In genomic region chr4:21789836-21790235, GRCm38 (mm10) we compare ENCODE assay signal across 22 mouse cellular contexts. TPM values are rescaled to one million over a fixed set of nuclear protein-coding genes. Genes with fewer than 3 reads are reported as not detected.
DNase-seq lines count a peak whose midpoint lies in the region; ATAC-seq and TF ChIP-seq lines count a peak whose summit lies in the region.
"Had no signal": no experiment of that assay in that cellular context is flagged by ENCODE, and none has a peak within 500 bp of the region (broad histone marks: within the 10 kb centered on the region; RNA-seq: fewer than 3 reads in every experiment).

No protein-coding gene starts in this region.

- 75% methylated on average over 4 of the region's 4 CpGs for WGBS in hindbrain, postnatal 0 days
- WGBS in hindbrain, embryonic 12.5 days: 94% methylated on average over 4 of the region's 4 CpGs
- 93% methylated on average over 4 of the region's 4 CpGs for WGBS in forebrain, embryonic 12.5 days

- no peak for TF ChIP-seq POLR2A in MEL (IDR thresholded peaks at IDR 0.05; ENCODE audit: control insufficient read depth in 1 of 2, insufficient read depth in 1 of 2, low read depth in 1 of 2, low read length in 2 of 2, poor library complexity in 1 of 2)

- no peak for TF ChIP-seq RAD21 in MEL (IDR thresholded peaks at IDR 0.05; ENCODE audit: low read depth, low read length)

- no peaks in the 10 kb centered on the region for H3K4me1 ChIP-seq in hindbrain, postnatal 0 days (ENCODE audit: insufficient read depth, low read length)
- no peaks in the 10 kb centered on the region for H3K4me1 ChIP-seq in hindbrain, embryonic 12.5 days
- no peaks in the 10 kb centered on the region for H3K4me1 ChIP-seq in MEL (ENCODE audit: control insufficient read depth in 1 of 2, insufficient read depth in 2 of 2, low read length in 2 of 2)
- H3K4me1 ChIP-seq in forebrain, embryonic 12.5 days: no peaks in the 10 kb centered on the region
- H3K4me1 ChIP-seq: embryonic facial prominence, embryonic 12.5 days; embryonic facial prominence, embryonic 15.5 days; hindbrain, embryonic 10.5 days had no signal

- TF ChIP-seq EP300 in MEL (IDR thresholded peaks at IDR 0.05; ENCODE audit: low read depth in 1 of 2, low read length in 2 of 2): no peak

- no peaks in the 10 kb centered on the region for H3K9me3 ChIP-seq in hindbrain, postnatal 0 days (ENCODE audit: low read length)
- H3K9me3 ChIP-seq in hindbrain, embryonic 12.5 days (replicated peaks): no peaks in the 10 kb centered on the region; the same call in 1 of the 2 replicates
- no peaks in the 10 kb centered on the region for H3K9me3 ChIP-seq in MEL (replicated peaks; ENCODE audit: insufficient read depth, low read length)
- H3K9me3 ChIP-seq in forebrain, embryonic 12.5 days: 0 out of 2 replicates have a peak, but pooled peaks cover 3% of the 10 kb centered on the region
- H3K9me3 ChIP-seq: embryonic facial prominence, embryonic 12.5 days; embryonic facial prominence, embryonic 15.5 days; forebrain, embryonic 15.5 days; hindbrain, embryonic 10.5 days had no signal

- H3K79me2 ChIP-seq in MEL (ENCODE audit: control insufficient read depth, insufficient read depth, low read length, poor library complexity): no peaks in the 10 kb centered on the region

- no peak overlapping the region for H3K27ac ChIP-seq in hindbrain, postnatal 0 days
- no peak overlapping the region for H3K27ac ChIP-seq in hindbrain, embryonic 12.5 days
- H3K27ac ChIP-seq in MEL (ENCODE audit: control insufficient read depth, low read depth, low read length): no peak overlapping the region
- no peak overlapping the region for H3K27ac ChIP-seq in forebrain, embryonic 12.5 days
- H3K27ac ChIP-seq: embryonic facial prominence, embryonic 12.5 days; embryonic facial prominence, embryonic 15.5 days; forebrain, embryonic 15.5 days; hindbrain, embryonic 10.5 days; hindbrain, embryonic 14.5 days had no signal

- no peak for TF ChIP-seq CTCF in hindbrain, postnatal 0 days (IDR thresholded peaks at IDR 0.05; ENCODE audit: low read depth)
- no peak for TF ChIP-seq CTCF in MEL (IDR thresholded peaks at IDR 0.05 in 2 of 3, conservative IDR thresholded peaks at IDR 0.05 in 1 of 3; ENCODE audit: control insufficient read depth in 1 of 3, insufficient read depth in 1 of 3, low read depth in 2 of 3, low read length in 3 of 3, poor library complexity in 1 of 3, severe bottlenecking in 1 of 3)

- ATAC-seq in cerebellum, adult (ENCODE audit: insufficient number of reproducible peaks, low FRiP score, low TSS enrichment): no peak
- ATAC-seq in hindbrain, postnatal 0 days: 0 out of 2 replicates have a peak, but pooled peaks have one; percentile 32
- ATAC-seq in hindbrain, embryonic 12.5 days (ENCODE audit: low FRiP score): no peak
- no peak for ATAC-seq in forebrain, embryonic 12.5 days (ENCODE audit: low FRiP score)
- ATAC-seq: forebrain, embryonic 15.5 days; intestine, postnatal 0 days; Patski had no signal

- H3K4me3 ChIP-seq in hindbrain, postnatal 0 days (ENCODE audit: low read length): no peak overlapping the region
- H3K4me3 ChIP-seq in hindbrain, embryonic 12.5 days: no peak overlapping the region
- H3K4me3 ChIP-seq in MEL (ENCODE audit: control insufficient read depth in 1 of 2, insufficient read depth in 1 of 2, low read depth in 2 of 2, low read length in 2 of 2): no peak overlapping the region
- no peak overlapping the region for H3K4me3 ChIP-seq in forebrain, embryonic 12.5 days (replicated peaks)
- H3K4me3 ChIP-seq: embryonic facial prominence, embryonic 12.5 days; embryonic facial prominence, embryonic 15.5 days; forebrain, embryonic 15.5 days; hindbrain, embryonic 10.5 days had no signal

- no peak overlapping the region for H3K9ac ChIP-seq in hindbrain, postnatal 0 days (replicated peaks; ENCODE audit: low read length)
- no peak overlapping the region for H3K9ac ChIP-seq in hindbrain, embryonic 12.5 days
- no peak overlapping the region for H3K9ac ChIP-seq in MEL (ENCODE audit: control insufficient read depth, low read depth, low read length, poor library complexity, severe bottlenecking)
- H3K9ac ChIP-seq in forebrain, embryonic 12.5 days: no peak overlapping the region
- H3K9ac ChIP-seq: embryonic facial prominence, embryonic 12.5 days; embryonic facial prominence, embryonic 15.5 days; forebrain, embryonic 15.5 days; hindbrain, embryonic 14.5 days had no signal

- no peaks in the 10 kb centered on the region for H3K27me3 ChIP-seq in hindbrain, postnatal 0 days (ENCODE audit: insufficient read depth, low read length)
- no peaks in the 10 kb centered on the region for H3K27me3 ChIP-seq in hindbrain, embryonic 12.5 days
- no peaks in the 10 kb centered on the region for H3K27me3 ChIP-seq in MEL (ENCODE audit: control insufficient read depth in 1 of 2, insufficient read depth in 2 of 2, low read length in 2 of 2)
- H3K27me3 ChIP-seq in forebrain, embryonic 12.5 days: no peaks in the 10 kb centered on the region
- H3K27me3 ChIP-seq: embryonic facial prominence, embryonic 12.5 days; embryonic facial prominence, embryonic 15.5 days; forebrain, embryonic 15.5 days; Patski had no signal

- no peak overlapping the region for H3K4me2 ChIP-seq in hindbrain, postnatal 0 days (ENCODE audit: low read depth, low read length)
- H3K4me2 ChIP-seq in hindbrain, embryonic 12.5 days (replicated peaks): no peak overlapping the region
- no peak overlapping the region for H3K4me2 ChIP-seq in forebrain, embryonic 12.5 days
- H3K4me2 ChIP-seq: embryonic facial prominence, embryonic 12.5 days; embryonic facial prominence, embryonic 15.5 days; forebrain, embryonic 15.5 days; heart, embryonic 11.5 days; hindbrain, embryonic 14.5 days had no signal

- peak; percentile 60 to 62 for DNase-seq in cerebellum, postnatal 10 days
- DNase-seq in hindbrain, postnatal 0 days (ENCODE audit: low spot score): peak; percentile 41
- DNase-seq in MEL (ENCODE audit: low read depth, low spot score): no peak
- DNase-seq: adrenal gland, postnatal 10 days; adrenal gland, postnatal 36 days; cerebellum, adult 11 months; cerebellum, adult 2 months; cerebellum, postnatal 25 days; gastrocnemius, postnatal 10 days; gastrocnemius, postnatal 36 days; heart, postnatal 36 days had no signal

- peaks cover 10% of the 10 kb centered on the region for H3K36me3 ChIP-seq in hindbrain, postnatal 0 days (ENCODE audit: insufficient read depth, low read length)
- peaks cover 35% of the 10 kb centered on the region for H3K36me3 ChIP-seq in hindbrain, embryonic 12.5 days
- H3K36me3 ChIP-seq in MEL (ENCODE audit: control insufficient read depth in 1 of 2, insufficient read depth in 2 of 2, low read length in 2 of 2): peaks cover 1 to 2% of the 10 kb centered on the region in 2 experiments; a peak in 2 of 4 replicates
- H3K36me3 ChIP-seq in forebrain, embryonic 12.5 days (replicated peaks): peaks cover 37% of the 10 kb centered on the region

TF ChIP-seq in MEL, 35 proteins besides CTCF, POLR2A, EP300 and RAD21:
- TF ChIP-seq MAZ (IDR thresholded peaks at IDR 0.05; ENCODE audit: low read depth, low read length) (no peak), ZNF384 (IDR thresholded peaks at IDR 0.05; ENCODE audit: low read depth, low read length) (0 out of 2 replicates have a peak, but pooled peaks have one; percentile 2)

RNA-seq across cellular contexts. Expression of gene Tstd3, which starts 22.8 kb away (rescaled TPM):
- total RNA-seq in hindbrain, postnatal 0 days (2014; rRNA removed): 11.4 and 16.7 TPM in 2 replicates
- polyA plus RNA-seq in hindbrain, postnatal 0 days (2015; fragmentation: Nextera tagmentation; extraction: Ambion mirVana): 24.8 and 26.1 TPM in 2 replicates
- 24.9 and 27.3 TPM in 2 replicates for polyA plus RNA-seq in hindbrain, embryonic 12.5 days (2016; fragmentation: Nextera tagmentation; extraction: Ambion mirVana)
- 11.7 and 13.7 TPM in 2 replicates for total RNA-seq in MEL (2012; rRNA removed)
- polyA plus RNA-seq in MEL (2012; ENCODE audit: insufficient read depth in 1 of 2, insufficient read length in 2 of 2, low read depth in 1 of 2, low replicate concordance in 2 of 2, missing spikeins in 1 of 2): 10 to 100 TPM in 1 of 2 experiments, not detected in 1; 18.5 TPM
- 21.7 and 23.5 TPM in 2 replicates for polyA plus RNA-seq in forebrain, embryonic 12.5 days (2016; fragmentation: Nextera tagmentation; extraction: Ambion mirVana)

RNA-seq across cellular contexts. Expression of gene Usp45, which starts 22.9 kb away (rescaled TPM):
- 8.3 and 8.5 TPM in 2 replicates for total RNA-seq in hindbrain, postnatal 0 days (2014; rRNA removed)
- 4.2 and 4.9 TPM in 2 replicates for polyA plus RNA-seq in hindbrain, postnatal 0 days (2015; fragmentation: Nextera tagmentation; extraction: Ambion mirVana)
- 11.3 and 11.5 TPM in 2 replicates for polyA plus RNA-seq in hindbrain, embryonic 12.5 days (2016; fragmentation: Nextera tagmentation; extraction: Ambion mirVana)
- total RNA-seq in MEL (2012; rRNA removed): 8.2 and 8.7 TPM in 2 replicates
- 1 to 10 TPM in 1 of 2 experiments, not detected in 1; 6.4 TPM for polyA plus RNA-seq in MEL (2012; ENCODE audit: insufficient read depth in 1 of 2, insufficient read length in 2 of 2, low read depth in 1 of 2, low replicate concordance in 2 of 2, missing spikeins in 1 of 2)
- polyA plus RNA-seq in forebrain, embryonic 12.5 days (2016; fragmentation: Nextera tagmentation; extraction: Ambion mirVana): 12.9 and 13.4 TPM in 2 replicates

RNA-seq across cellular contexts. Expression of gene Pnisr, which starts 57.5 kb away (rescaled TPM):
- 57.6 and 83.1 TPM in 2 replicates for total RNA-seq in hindbrain, postnatal 0 days (2014; rRNA removed)
- 145 and 160 TPM in 2 replicates for polyA plus RNA-seq in hindbrain, postnatal 0 days (2015; fragmentation: Nextera tagmentation; extraction: Ambion mirVana)
- 202 and 236 TPM in 2 replicates for polyA plus RNA-seq in hindbrain, embryonic 12.5 days (2016; fragmentation: Nextera tagmentation; extraction: Ambion mirVana)
- 31.7 and 33.6 TPM in 2 replicates for total RNA-seq in MEL (2012; rRNA removed)
- 10 to 100 TPM in 1 of 2 experiments, not detected in 1; 99.0 TPM for polyA plus RNA-seq in MEL (2012; ENCODE audit: insufficient read depth in 1 of 2, insufficient read length in 2 of 2, low read depth in 1 of 2, low replicate concordance in 2 of 2, missing spikeins in 1 of 2)
- polyA plus RNA-seq in forebrain, embryonic 12.5 days (2016; fragmentation: Nextera tagmentation; extraction: Ambion mirVana): 235 and 243 TPM in 2 replicates
